In genomic region chr1:156462273-156462991, GRCm38 (mm10) we compare ENCODE assay signal across 19 mouse cellular contexts. TPM values are rescaled to one million over a fixed set of nuclear protein-coding genes. Genes with fewer than 3 reads are reported as not detected.
DNase-seq lines count a peak whose midpoint lies in the region; ATAC-seq and TF ChIP-seq lines count a peak whose summit lies in the region.
"Had no signal": no experiment of that assay in that cellular context is flagged by ENCODE, and none has a peak within 500 bp of the region (broad histone marks: within the 10 kb centered on the region; RNA-seq: fewer than 3 reads in every experiment).

No protein-coding gene starts in this region.

- no peak overlapping the region for H3K4me2 ChIP-seq in stomach, embryonic 16.5 days (ENCODE audit: low read depth, low read length)
- H3K4me2 ChIP-seq in stomach, postnatal 0 days (replicated peaks; ENCODE audit: low read depth) = no peak overlapping the region
- H3K4me2 ChIP-seq: embryonic facial prominence, embryonic 15.5 days; forebrain, embryonic 12.5 days; lung, embryonic 14.5 days had no signal

- ATAC-seq in stomach, embryonic 16.5 days (ENCODE audit: insufficient read depth, low FRiP score) = peak; percentile 9; the same call in 1 of the 2 replicates
- no peak for ATAC-seq in stomach, postnatal 0 days (ENCODE audit: low FRiP score, low TSS enrichment)
- ATAC-seq in megakaryocyte-erythroid progenitor cell, adult 5-6 weeks (replicated peaks; ENCODE audit: low FRiP score, low TSS enrichment, poor library complexity, severe bottlenecking) = peak; percentile 77

- TF ChIP-seq EP300 in stomach, postnatal 0 days (optimal IDR thresholded peaks at IDR 0.05) = no peak

- 63% methylated on average over 12 of the region's 12 CpGs for WGBS in stomach, embryonic 16.5 days
- 65% methylated on average over 12 of the region's 12 CpGs for WGBS in stomach, postnatal 0 days

- H3K27ac ChIP-seq in stomach, embryonic 16.5 days (ENCODE audit: low read length) = no peak overlapping the region
- no peak overlapping the region for H3K27ac ChIP-seq in stomach, postnatal 0 days (replicated peaks)
- H3K27ac ChIP-seq: embryonic facial prominence, embryonic 15.5 days; forebrain, embryonic 12.5 days; midbrain, embryonic 10.5 days had no signal

- peaks cover 12% of the 10 kb centered on the region for H3K36me3 ChIP-seq in stomach, embryonic 16.5 days (ENCODE audit: control insufficient read depth, insufficient read depth, low read length)
- no peaks in the 10 kb centered on the region; the same call in 1 of the 2 replicates for H3K36me3 ChIP-seq in stomach, postnatal 0 days (ENCODE audit: control insufficient read depth, insufficient read depth, low read length)

- no peaks in the 10 kb centered on the region for H3K27me3 ChIP-seq in stomach, embryonic 16.5 days (ENCODE audit: control insufficient read depth, insufficient read depth, low read length)
- H3K27me3 ChIP-seq in stomach, postnatal 0 days (ENCODE audit: control insufficient read depth, insufficient read depth, low read length) = no peaks in the 10 kb centered on the region
- H3K27me3 ChIP-seq: embryonic facial prominence, embryonic 15.5 days; forebrain, embryonic 12.5 days had no signal

- no peak overlapping the region for H3K4me3 ChIP-seq in stomach, embryonic 16.5 days (replicated peaks; ENCODE audit: low read length)
- H3K4me3 ChIP-seq in stomach, postnatal 0 days (ENCODE audit: low read depth, low read length) = no peak overlapping the region
- H3K4me3 ChIP-seq: embryonic facial prominence, embryonic 15.5 days; forebrain, embryonic 12.5 days; midbrain, embryonic 10.5 days had no signal

- DNase-seq in adrenal gland, adult 2 months = peak; percentile 35
- no peak for DNase-seq in adrenal gland, postnatal 4 days (ENCODE audit: low spot score in 2 of 2)
- no peak for DNase-seq in stomach, postnatal 0 days (ENCODE audit: low spot score)
- DNase-seq in kidney, adult 9 months = peak; percentile 79
- no peak for DNase-seq in cerebellum, adult 11 months
- DNase-seq in cerebellum, postnatal 25 days = no peak
- DNase-seq: adrenal gland, postnatal 10 days; left cerebral cortex, postnatal 4 days; lung, embryonic 14.5 days; right cerebral cortex, postnatal 14 days; thymus, postnatal 4 days had no signal

- no peak for TF ChIP-seq CTCF in stomach, postnatal 0 days (IDR thresholded peaks at IDR 0.05; ENCODE audit: low read depth)

- H3K9me3 ChIP-seq in stomach, embryonic 16.5 days (replicated peaks; ENCODE audit: control insufficient read depth, low read length) = 0 out of 2 replicates have a peak, but pooled peaks cover 7% of the 10 kb centered on the region
- no peaks in the 10 kb centered on the region for H3K9me3 ChIP-seq in stomach, postnatal 0 days (ENCODE audit: control insufficient read depth, low read length)
- H3K9me3 ChIP-seq: embryonic facial prominence, embryonic 15.5 days had no signal

- H3K9ac ChIP-seq in stomach, embryonic 16.5 days (ENCODE audit: low read length) = no peak overlapping the region
- no peak overlapping the region for H3K9ac ChIP-seq in stomach, postnatal 0 days (ENCODE audit: low read length)
- H3K9ac ChIP-seq: embryonic facial prominence, embryonic 15.5 days; forebrain, embryonic 12.5 days; lung, embryonic 14.5 days had no signal

- H3K4me1 ChIP-seq in stomach, embryonic 16.5 days (ENCODE audit: control insufficient read depth, insufficient read depth, low read length) = 0 out of 2 replicates have a peak, but pooled peaks cover 11% of the 10 kb centered on the region
- no peaks in the 10 kb centered on the region for H3K4me1 ChIP-seq in stomach, postnatal 0 days (replicated peaks; ENCODE audit: control insufficient read depth, insufficient read depth)
- H3K4me1 ChIP-seq: embryonic facial prominence, embryonic 15.5 days; forebrain, embryonic 12.5 days; midbrain, embryonic 10.5 days had no signal

RNA-seq across cellular contexts. Expression of gene Soat1, which starts 11.7 kb away (rescaled TPM):
- total RNA-seq in adrenal gland, adult 2 months (2021) = 1,000 to 10,000 TPM; 1,258 to 1,398 TPM
- 116 and 185 TPM in 2 replicates for polyA plus RNA-seq in adrenal gland, adult 2 months (2012; rRNA removed)
- 100 to 1,000 TPM; 532 to 566 TPM for total RNA-seq in adrenal gland, postnatal 4 days (2021)
- polyA plus RNA-seq in stomach, embryonic 16.5 days (2015; fragmentation: Nextera tagmentation; extraction: Ambion mirVana) = 44.7 and 46.8 TPM in 2 replicates
- polyA plus RNA-seq in stomach, postnatal 0 days (2015; fragmentation: Nextera tagmentation; extraction: Ambion mirVana) = 16.2 and 17.6 TPM in 2 replicates
- 0.22 and 9.6 TPM in 2 replicates for total RNA-seq in megakaryocyte-erythroid progenitor cell, adult 5-6 weeks (2014; fragmentation: Nextera tagmentation)
- 1.4 and 6.0 TPM in 2 replicates for total RNA-seq in megakaryocyte-erythroid progenitor cell, adult 5-6 weeks (2017)

RNA-seq across cellular contexts. Expression of gene Axdnd1, which starts 41.5 kb away (rescaled TPM):
- 1 to 10 TPM; 1.7 to 9.1 TPM for total RNA-seq in adrenal gland, adult 2 months (2021)
- polyA plus RNA-seq in adrenal gland, adult 2 months (2012; rRNA removed) = 0.11 TPM in 1 of 2 replicates, not detected in the other
- 1 to 10 TPM; 1.3 to 2.6 TPM for total RNA-seq in adrenal gland, postnatal 4 days (2021)
- polyA plus RNA-seq in stomach, embryonic 16.5 days (2015; fragmentation: Nextera tagmentation; extraction: Ambion mirVana) = 0.22 and 0.29 TPM in 2 replicates
- polyA plus RNA-seq in stomach, postnatal 0 days (2015; fragmentation: Nextera tagmentation; extraction: Ambion mirVana) = 0.07 and 0.24 TPM in 2 replicates
- not detected in 2 replicates for total RNA-seq in megakaryocyte-erythroid progenitor cell, adult 5-6 weeks (2014; fragmentation: Nextera tagmentation)
- 0.80 TPM in 1 of 2 replicates, not detected in the other for total RNA-seq in megakaryocyte-erythroid progenitor cell, adult 5-6 weeks (2017)
- total RNA-seq: gastrocnemius, adult 18-20 months; heart, adult 8-10 months; heart, postnatal 25 days had no signal
- polyA plus RNA-seq: embryonic facial prominence, embryonic 15.5 days had no signal

Comparison
In these comparisons a context has a peak if more than half of its experiments do, and no peak if none do; other contexts are left out.
1. DNase-seq: peak in adrenal gland, adult 2 months (single experiment) and kidney, adult 9 months (single experiment); none in adrenal gland, postnatal 4 days (0 of 2), stomach, postnatal 0 days (single experiment), cerebellum, adult 11 months (single experiment) and cerebellum, postnatal 25 days (0 of 2).
2. RNA of gene Soat1, which starts 11.7 kb away (total RNA-seq): 1,258 to 1,398 TPM in adrenal gland, adult 2 months and 532 to 566 TPM in adrenal gland, postnatal 4 days; 0.22 to 9.6 TPM in megakaryocyte-erythroid progenitor cell, adult 5-6 weeks; every median in the first group is over 10 times any median in the second.